Mouse (Mus musculus): ENCODE measurements around the gene Tiam1. TPM values are rescaled to one million over a fixed set of nuclear protein-coding genes. Genes with fewer than 3 reads are reported as not detected.

Tiam1 gene
- total RNA-seq, 1 experiment from 2014 or later: 28.6 TPM

- ATAC-seq (replicated peaks; ENCODE audit: insufficient number of reproducible peaks, low FRiP score, low TSS enrichment, poor library complexity, severe bottlenecking): peak; percentile 56; the same call in 1 of the 2 replicates
These were observed 163.4 kb downstream of the Tiam1 start for GRCm38 (mm10) chr16:89980075-89980744.

- no peak for ATAC-seq (replicated peaks; ENCODE audit: insufficient number of reproducible peaks, low FRiP score, low TSS enrichment, poor library complexity, severe bottlenecking)
These were observed 168.1 kb downstream of the Tiam1 start for GRCm38 (mm10) chr16:89975441-89975840.

- no peak for ATAC-seq (replicated peaks; ENCODE audit: insufficient number of reproducible peaks, low FRiP score, low TSS enrichment, poor library complexity, severe bottlenecking)
These were observed 169.5 kb downstream of the Tiam1 start for GRCm38 (mm10) chr16:89973814-89974712.

- ATAC-seq (replicated peaks; ENCODE audit: insufficient number of reproducible peaks, low FRiP score, low TSS enrichment, poor library complexity, severe bottlenecking): peak; percentile 69
These were observed 170.6 kb downstream of the Tiam1 start for GRCm38 (mm10) chr16:89972854-89973487.

- ATAC-seq (replicated peaks; ENCODE audit: insufficient number of reproducible peaks, low FRiP score, low TSS enrichment, poor library complexity, severe bottlenecking): no peak
These were observed 171.6 kb downstream of the Tiam1 start for GRCm38 (mm10) chr16:89972018-89972417.

- ATAC-seq (replicated peaks; ENCODE audit: insufficient number of reproducible peaks, low FRiP score, low TSS enrichment, poor library complexity, severe bottlenecking): no peak
These were observed 175.5 kb downstream of the Tiam1 start for GRCm38 (mm10) chr16:89968058-89968457.

GRCm38 (mm10) chr16:89962876-89963275 is 180.7 kb downstream of the Tiam1 start:
- no peak for ATAC-seq (replicated peaks; ENCODE audit: insufficient number of reproducible peaks, low FRiP score, low TSS enrichment, poor library complexity, severe bottlenecking)

- ATAC-seq (replicated peaks; ENCODE audit: insufficient number of reproducible peaks, low FRiP score, low TSS enrichment, poor library complexity, severe bottlenecking): no peak
These were observed 182.7 kb downstream of the Tiam1 start for GRCm38 (mm10) chr16:89960904-89961303.

GRCm38 (mm10) chr16:89960186-89960878 is 183.2 kb downstream of the Tiam1 start:
- peak; percentile 44; the same call in 1 of the 2 replicates for ATAC-seq (replicated peaks; ENCODE audit: insufficient number of reproducible peaks, low FRiP score, low TSS enrichment, poor library complexity, severe bottlenecking)

- ATAC-seq (replicated peaks; ENCODE audit: insufficient number of reproducible peaks, low FRiP score, low TSS enrichment, poor library complexity, severe bottlenecking): peak; percentile 42
These were observed 184.6 kb downstream of the Tiam1 start for GRCm38 (mm10) chr16:89958982-89959381.

- ATAC-seq (replicated peaks; ENCODE audit: insufficient number of reproducible peaks, low FRiP score, low TSS enrichment, poor library complexity, severe bottlenecking): no peak
These were observed 185.5 kb downstream of the Tiam1 start for GRCm38 (mm10) chr16:89958030-89958429.

- ATAC-seq (replicated peaks; ENCODE audit: insufficient number of reproducible peaks, low FRiP score, low TSS enrichment, poor library complexity, severe bottlenecking): no peak
These were observed 189.0 kb downstream of the Tiam1 start for GRCm38 (mm10) chr16:89954525-89954924.

- ATAC-seq (replicated peaks; ENCODE audit: insufficient number of reproducible peaks, low FRiP score, low TSS enrichment, poor library complexity, severe bottlenecking): no peak
These were observed 189.5 kb downstream of the Tiam1 start for GRCm38 (mm10) chr16:89954114-89954513.

- no peak for ATAC-seq (replicated peaks; ENCODE audit: insufficient number of reproducible peaks, low FRiP score, low TSS enrichment, poor library complexity, severe bottlenecking)
These were observed 190.7 kb downstream of the Tiam1 start for GRCm38 (mm10) chr16:89952821-89953220.

- ATAC-seq (replicated peaks; ENCODE audit: insufficient number of reproducible peaks, low FRiP score, low TSS enrichment, poor library complexity, severe bottlenecking): no peak
These were observed 192.8 kb downstream of the Tiam1 start for GRCm38 (mm10) chr16:89950754-89951153.

GRCm38 (mm10) chr16:89950251-89950650 is 193.3 kb downstream of the Tiam1 start:
- no peak for ATAC-seq (replicated peaks; ENCODE audit: insufficient number of reproducible peaks, low FRiP score, low TSS enrichment, poor library complexity, severe bottlenecking)

- no peak for ATAC-seq (replicated peaks; ENCODE audit: insufficient number of reproducible peaks, low FRiP score, low TSS enrichment, poor library complexity, severe bottlenecking)
These were observed 195.5 kb downstream of the Tiam1 start for GRCm38 (mm10) chr16:89948040-89948439.

- ATAC-seq (replicated peaks; ENCODE audit: insufficient number of reproducible peaks, low FRiP score, low TSS enrichment, poor library complexity, severe bottlenecking): no peak
These were observed 196.8 kb downstream of the Tiam1 start for GRCm38 (mm10) chr16:89946816-89947215.
